Mouse (Mus musculus): Measurements from ENCODE around the gene Zfp112. TPM values are rescaled to one million over a fixed set of nuclear protein-coding genes. Genes with fewer than 3 reads are reported as not detected.
"Not testable (repeated sequence)": the region's sequence is repeated elsewhere in the genome, so short reads cannot be mapped to it uniquely, and the experiment has no call there.

Zfp112 gene
- 4.6 and 4.8 TPM in 2 replicates for polyA plus RNA-seq (2014; fragmentation: Nextera tagmentation; extraction: Ambion mirVana)

DNA sequence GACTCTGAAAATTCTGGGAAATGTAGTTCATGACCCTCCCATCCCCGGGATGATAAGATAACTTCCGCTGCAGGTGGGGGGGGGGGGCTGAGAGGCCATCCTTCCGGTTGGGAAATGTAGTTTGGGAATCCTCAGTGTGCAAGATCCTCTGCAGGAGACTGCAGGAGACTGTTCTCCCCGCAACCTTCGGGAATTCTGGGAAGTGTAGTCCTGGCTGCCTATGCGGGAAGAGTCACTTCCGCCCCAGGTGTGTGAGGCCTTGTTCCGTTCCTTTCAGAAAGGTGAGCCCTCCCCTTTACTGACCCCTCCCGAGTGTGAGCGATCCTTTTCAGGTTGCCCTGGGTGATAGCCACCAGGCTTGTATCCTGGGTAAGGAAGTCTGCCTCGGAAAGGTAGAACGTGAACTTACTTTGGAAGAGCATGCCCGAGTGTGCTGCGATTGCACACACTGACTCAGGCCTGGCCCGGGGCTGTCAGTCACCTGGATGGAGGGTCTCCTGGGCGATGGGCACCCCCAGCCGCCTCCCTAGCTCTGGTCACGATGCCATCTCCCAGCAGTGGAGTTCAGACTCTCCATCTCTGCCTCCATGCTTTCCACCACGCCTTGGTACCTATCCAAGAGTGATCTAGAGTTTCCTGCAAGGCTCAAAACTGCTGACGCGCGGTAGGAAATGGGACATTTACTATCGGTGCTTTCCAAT is at the start of gene Zfp112:
Zfp112 (plus strand) TSS at position 159 of the 701 bp plus-strand sequence.
- Histone ChIP-seq H3K9me3 (ENCODE audit: control insufficient read depth, low read length) (peaks cover 15% of the 10 kb centered on the region), H3K9ac (ENCODE audit: low read depth, low read length) (peak within 1 kb of the TSS; percentile 83), H3K4me3 (ENCODE audit: low read depth, low read length) (peak within 1 kb of the TSS; percentile 58), H3K4me2 (replicated peaks; ENCODE audit: low read depth, low read length) (peak within 1 kb of the TSS; percentile 69), H3K27ac (ENCODE audit: low read depth, low read length) (peak within 1 kb of the TSS; percentile 27; the same call in 1 of the 2 replicates), H3K27me3 (ENCODE audit: control insufficient read depth, insufficient read depth, low read length) (no peaks in the 10 kb centered on the region), H3K4me1 (replicated peaks; ENCODE audit: control insufficient read depth, insufficient read depth, low read length) (no peaks in the 10 kb centered on the region), H3K36me3 (ENCODE audit: control insufficient read depth, insufficient read depth, low read length) (peaks cover 11% of the 10 kb centered on the region)
- DNase-seq (ENCODE audit: low spot score) (peak; percentile 88), ATAC-seq (ENCODE audit: low FRiP score) (peak; percentile 97)
- 4% methylated on average over 23 of the region's 23 CpGs for WGBS

DNA sequence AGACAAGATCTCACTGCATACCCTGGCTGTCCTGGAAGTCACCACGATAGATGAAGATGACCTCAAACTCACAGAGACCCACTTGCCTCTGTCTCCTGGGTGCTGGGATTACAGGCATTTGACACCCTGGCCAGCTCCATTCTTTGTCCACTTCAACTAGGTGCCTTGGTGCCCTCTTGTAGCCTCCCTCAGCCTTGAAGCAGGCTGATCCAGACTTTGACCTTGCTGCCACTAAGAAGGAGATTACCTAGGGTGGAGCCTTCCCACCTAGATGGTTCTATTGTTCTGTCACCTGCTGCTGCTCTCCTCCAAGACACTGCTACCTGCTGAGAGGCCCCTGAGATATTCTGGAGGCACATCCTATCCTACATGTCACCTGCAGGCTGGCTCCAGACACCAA is 37.7 kb upstream of the Zfp112 start:
- not testable (repeated sequence) for DNase-seq (ENCODE audit: low spot score); H3K36me3 ChIP-seq (ENCODE audit: control insufficient read depth, insufficient read depth, low read length); H3K4me1 ChIP-seq (replicated peaks; ENCODE audit: control insufficient read depth, insufficient read depth, low read length); H3K9me3 ChIP-seq (ENCODE audit: control insufficient read depth, low read length); H3K27ac ChIP-seq (ENCODE audit: low read depth, low read length); H3K27me3 ChIP-seq (ENCODE audit: control insufficient read depth, insufficient read depth, low read length); ATAC-seq (ENCODE audit: low FRiP score); H3K4me3 ChIP-seq (ENCODE audit: low read depth, low read length); H3K9ac ChIP-seq (ENCODE audit: low read depth, low read length); H3K4me2 ChIP-seq (replicated peaks; ENCODE audit: low read depth, low read length)
- 21% methylated on average over 1 of the region's 1 CpGs for WGBS

DNA sequence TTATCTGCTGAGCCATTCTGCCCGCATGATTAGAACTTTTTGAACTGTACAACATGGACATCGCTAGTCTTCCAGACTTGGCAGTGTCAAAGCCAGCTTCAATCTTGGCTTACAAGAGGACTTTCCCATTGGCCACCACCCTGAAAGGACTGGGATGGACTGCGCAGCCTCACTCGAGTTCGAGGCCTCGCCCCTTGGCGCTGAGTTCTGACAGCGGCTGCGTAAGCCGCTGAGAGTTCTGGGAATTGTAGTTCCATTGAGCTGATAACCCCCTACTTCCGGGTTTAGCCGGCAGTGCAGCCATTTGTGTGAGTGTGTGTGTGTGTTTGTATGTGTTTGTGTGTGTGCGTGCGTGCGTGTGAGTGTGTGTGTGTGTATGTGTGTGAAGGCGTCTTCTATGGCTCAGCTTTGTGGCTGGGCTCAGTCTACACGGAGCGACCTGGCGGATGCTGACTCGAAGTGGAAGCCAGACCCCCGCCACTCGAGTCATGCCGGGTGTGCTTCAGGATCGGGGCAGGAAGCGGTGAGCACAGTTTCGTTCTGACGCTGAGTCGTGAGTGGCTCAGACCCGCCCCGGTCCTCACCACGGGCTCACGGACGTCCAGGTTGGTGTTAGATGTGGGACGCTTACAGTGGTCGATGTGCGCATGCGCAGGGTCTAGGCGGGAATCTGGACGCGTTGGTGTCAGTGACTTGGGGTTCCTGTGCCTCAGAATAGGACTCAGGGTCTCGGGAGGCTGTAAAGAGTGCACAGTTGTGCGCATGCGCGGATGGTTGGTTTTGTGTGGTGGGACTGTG is 30.3 kb upstream of the Zfp112 start, which contains the start of gene Zfp180:
Zfp180 (plus strand) TSS at position 291 of the 798 bp plus-strand sequence.
- DNase-seq (ENCODE audit: low spot score) (peak; percentile 96), ATAC-seq (ENCODE audit: low FRiP score) (peak; percentile 97)
- H3K27me3 ChIP-seq (ENCODE audit: control insufficient read depth, insufficient read depth, low read length) = no peaks in the 10 kb centered on the region
- peak within 1 kb of the TSS; percentile 67 for H3K27ac ChIP-seq (ENCODE audit: low read depth, low read length)
- peaks cover 3% of the 10 kb centered on the region; the same call in 1 of the 2 replicates for H3K36me3 ChIP-seq (ENCODE audit: control insufficient read depth, insufficient read depth, low read length)
- no peaks in the 10 kb centered on the region for H3K4me1 ChIP-seq (replicated peaks; ENCODE audit: control insufficient read depth, insufficient read depth, low read length)
- H3K9ac ChIP-seq (ENCODE audit: low read depth, low read length) = peak within 1 kb of the TSS; percentile 64
- peak within 1 kb of the TSS; percentile 52 for H3K4me2 ChIP-seq (replicated peaks; ENCODE audit: low read depth, low read length)
- no peaks in the 10 kb centered on the region for H3K9me3 ChIP-seq (ENCODE audit: control insufficient read depth, low read length)
- 19% methylated on average over 44 of the region's 44 CpGs for WGBS
- H3K4me3 ChIP-seq (ENCODE audit: low read depth, low read length) = peak within 1 kb of the TSS; percentile 68

DNA sequence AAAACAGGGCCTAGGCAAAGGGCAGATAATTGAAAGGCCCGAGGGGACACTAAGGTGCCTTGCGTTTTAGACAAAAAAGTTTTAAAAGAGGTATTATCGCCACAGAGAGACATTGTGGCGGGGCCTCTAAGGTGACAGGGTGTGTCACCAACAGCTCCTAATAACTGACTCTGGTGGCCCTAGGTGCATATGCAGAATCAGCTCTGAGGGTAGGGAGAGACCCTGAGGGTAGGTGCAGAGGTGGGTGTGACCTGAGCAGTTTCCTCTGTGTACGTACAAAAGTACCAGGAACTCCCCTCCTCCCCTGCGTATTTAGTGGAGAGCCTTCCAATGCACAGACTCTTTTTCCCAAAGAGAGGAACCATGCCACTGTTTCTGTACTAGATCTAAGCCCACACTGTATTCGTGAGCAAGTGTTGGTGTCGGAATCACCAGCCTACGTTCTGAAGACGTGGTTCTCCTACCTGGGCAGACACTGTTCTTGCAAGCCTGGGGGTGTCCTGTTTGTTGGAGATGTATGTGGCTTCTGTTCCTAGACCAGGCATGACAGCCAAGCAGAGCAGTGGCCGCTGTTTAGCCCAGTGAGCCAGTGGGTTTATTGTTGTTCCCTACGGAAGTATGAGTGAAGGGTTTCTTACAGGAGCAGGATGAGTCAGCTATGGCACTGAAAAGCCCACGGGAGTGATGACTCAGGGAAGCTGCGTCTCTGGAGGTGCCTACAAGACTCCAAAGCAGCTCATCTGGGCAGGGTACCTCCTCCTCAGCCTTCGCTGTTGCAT is 29.5 kb upstream of the Zfp112 start:
- peak overlapping the region; percentile 68 for H3K4me3 ChIP-seq (ENCODE audit: low read depth, low read length)
- no peak for DNase-seq (ENCODE audit: low spot score)

DNA sequence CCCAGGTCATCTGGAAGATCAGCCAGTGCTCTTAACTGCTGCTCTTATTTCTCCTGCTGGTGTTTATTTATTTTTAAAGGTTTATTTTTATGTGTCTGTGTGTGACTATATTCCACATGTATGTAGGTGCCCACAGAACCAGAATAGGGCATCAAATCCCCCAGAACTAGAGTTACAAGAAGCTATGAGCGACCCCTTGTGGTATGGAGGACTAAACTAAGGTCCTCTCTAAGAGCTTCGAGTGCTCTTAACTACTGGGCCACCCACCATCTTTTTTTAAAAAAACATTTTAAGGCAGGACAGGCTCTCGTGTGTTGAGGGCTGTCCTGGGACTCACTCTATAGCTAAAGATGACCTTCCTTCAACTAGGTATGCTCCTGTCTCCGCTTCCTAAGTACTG is 25.2 kb upstream of the Zfp112 start:
- Histone ChIP-seq H3K9ac (ENCODE audit: low read depth, low read length) (no peak overlapping the region), H3K36me3 (ENCODE audit: control insufficient read depth, insufficient read depth, low read length) (peaks cover 8% of the 10 kb centered on the region; the same call in 1 of the 2 replicates), H3K4me2 (replicated peaks; ENCODE audit: low read depth, low read length) (no peak overlapping the region), H3K4me1 (replicated peaks; ENCODE audit: control insufficient read depth, insufficient read depth, low read length) (no peaks in the 10 kb centered on the region), H3K9me3 (ENCODE audit: control insufficient read depth, low read length) (no peaks in the 10 kb centered on the region; the same call in 1 of the 2 replicates), H3K27ac (ENCODE audit: low read depth, low read length) (no peak overlapping the region), H3K27me3 (ENCODE audit: control insufficient read depth, insufficient read depth, low read length) (no peaks in the 10 kb centered on the region), H3K4me3 (ENCODE audit: low read depth, low read length) (no peak overlapping the region)
- no peak for ATAC-seq (ENCODE audit: low FRiP score)
- no peak for DNase-seq (ENCODE audit: low spot score)
- 99% methylated on average over 4 of the region's 4 CpGs for WGBS

More for the DNA sequence above, 29.5 kb upstream of the Zfp112 start:
- peak overlapping the region; percentile 67; the same call in 1 of the 2 replicates for H3K27ac ChIP-seq (ENCODE audit: low read depth, low read length)
- peak; percentile 35 for ATAC-seq (ENCODE audit: low FRiP score)
- 59% methylated on average over 15 of the region's 15 CpGs for WGBS
- no peaks in the 10 kb centered on the region for H3K27me3 ChIP-seq (ENCODE audit: control insufficient read depth, insufficient read depth, low read length)
- H3K9me3 ChIP-seq (ENCODE audit: control insufficient read depth, low read length) = no peaks in the 10 kb centered on the region; the same call in 1 of the 2 replicates
- peak overlapping the region; percentile 52 for H3K4me2 ChIP-seq (replicated peaks; ENCODE audit: low read depth, low read length)
- peaks cover 8% of the 10 kb centered on the region; the same call in 1 of the 2 replicates for H3K36me3 ChIP-seq (ENCODE audit: control insufficient read depth, insufficient read depth, low read length)
- H3K9ac ChIP-seq (ENCODE audit: low read depth, low read length) = peak overlapping the region; percentile 64; the same call in 1 of the 2 replicates
- no peaks in the 10 kb centered on the region for H3K4me1 ChIP-seq (replicated peaks; ENCODE audit: control insufficient read depth, insufficient read depth, low read length)

DNA sequence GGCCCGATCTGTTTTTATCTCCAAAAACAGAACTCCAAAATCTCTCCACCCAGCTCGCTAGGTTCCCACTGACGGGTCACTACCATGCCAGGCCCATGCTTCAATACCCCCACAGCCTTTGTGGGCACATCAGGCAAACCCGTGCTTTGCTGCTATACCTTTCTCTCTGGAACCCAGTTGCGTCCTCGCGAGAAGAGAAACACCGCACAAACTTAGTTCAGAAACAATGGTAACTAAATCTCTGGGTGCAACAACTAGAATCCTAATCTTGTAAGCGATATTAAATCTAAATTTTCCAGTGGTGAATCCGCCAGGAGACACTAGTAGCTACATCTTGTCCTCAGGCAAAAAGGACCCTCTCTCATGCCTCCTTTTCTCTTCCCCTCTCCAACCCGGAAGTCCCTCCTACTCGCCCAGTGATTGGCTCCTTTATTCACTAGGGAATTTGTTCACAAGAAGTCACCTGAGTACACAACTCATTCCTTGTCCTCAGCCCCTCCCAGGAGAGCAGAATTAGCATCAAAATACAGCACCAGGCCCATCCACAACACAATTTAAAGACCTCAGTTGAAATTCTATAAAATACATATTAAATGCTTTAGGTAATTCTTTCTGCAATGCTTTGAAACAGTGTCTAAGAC is 24.5 kb upstream of the Zfp112 start:
- WGBS = 98% methylated on average over 12 of the region's 12 CpGs
- Histone ChIP-seq H3K9me3 (ENCODE audit: control insufficient read depth, low read length) (no peaks in the 10 kb centered on the region; the same call in 1 of the 2 replicates), H3K4me2 (replicated peaks; ENCODE audit: low read depth, low read length) (no peak overlapping the region), H3K4me1 (replicated peaks; ENCODE audit: control insufficient read depth, insufficient read depth, low read length) (no peaks in the 10 kb centered on the region), H3K27me3 (ENCODE audit: control insufficient read depth, insufficient read depth, low read length) (no peaks in the 10 kb centered on the region), H3K36me3 (ENCODE audit: control insufficient read depth, insufficient read depth, low read length) (peaks cover 8% of the 10 kb centered on the region; the same call in 1 of the 2 replicates), H3K9ac (ENCODE audit: low read depth, low read length) (no peak overlapping the region), H3K4me3 (ENCODE audit: low read depth, low read length) (no peak overlapping the region), H3K27ac (ENCODE audit: low read depth, low read length) (no peak overlapping the region)
- no peak for ATAC-seq (ENCODE audit: low FRiP score)
- DNase-seq (ENCODE audit: low spot score) = no peak

DNA sequence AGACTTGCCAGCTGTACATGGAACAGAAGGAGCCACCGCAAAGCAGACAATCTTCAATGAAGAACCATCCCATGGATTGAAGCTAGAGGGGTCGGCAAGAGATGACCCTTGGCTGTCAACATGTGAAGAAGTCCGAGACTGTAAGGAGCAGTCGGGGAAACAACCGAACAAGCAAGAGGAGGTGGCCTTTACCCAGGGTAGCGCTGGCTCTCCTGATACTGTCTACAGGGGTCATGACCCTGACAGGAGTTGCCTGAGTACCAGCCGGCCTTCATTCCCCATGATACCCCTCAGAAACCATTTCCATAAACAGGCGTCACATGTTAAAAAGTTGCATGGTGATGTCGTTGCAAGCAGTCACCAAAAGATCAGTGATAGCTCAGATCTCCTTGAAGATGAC is 7.7 kb upstream of the Zfp112 start:
- 93% methylated on average over 9 of the region's 9 CpGs for WGBS

More for the DNA sequence above, 7.7 kb upstream of the Zfp112 start:
- ATAC-seq (ENCODE audit: low FRiP score) = 0 out of 2 replicates have a peak, but pooled peaks have one; percentile 20
- H3K4me3 ChIP-seq (ENCODE audit: low read depth, low read length) = no peak overlapping the region
- no peaks in the 10 kb centered on the region for H3K4me1 ChIP-seq (replicated peaks; ENCODE audit: control insufficient read depth, insufficient read depth, low read length)
- no peak overlapping the region for H3K4me2 ChIP-seq (replicated peaks; ENCODE audit: low read depth, low read length)
- H3K27ac ChIP-seq (ENCODE audit: low read depth, low read length) = no peak overlapping the region
- H3K36me3 ChIP-seq (ENCODE audit: control insufficient read depth, insufficient read depth, low read length) = peaks cover 83% of the 10 kb centered on the region
- no peaks in the 10 kb centered on the region for H3K27me3 ChIP-seq (ENCODE audit: control insufficient read depth, insufficient read depth, low read length)
- H3K9ac ChIP-seq (ENCODE audit: low read depth, low read length) = no peak overlapping the region
- H3K9me3 ChIP-seq (ENCODE audit: control insufficient read depth, low read length) = peaks cover 66% of the 10 kb centered on the region
- DNase-seq (ENCODE audit: low spot score) = no peak
